ENCODE assay signal across 23 mouse cellular contexts in genomic region chr19:45114772-45115171, GRCm38 (mm10). TPM values are rescaled to one million over a fixed set of nuclear protein-coding genes. Genes with fewer than 3 reads are reported as not detected.
"Had no signal": no experiment of that assay in that cellular context is flagged by ENCODE, and none has a peak within 500 bp of the region (broad histone marks: within the 10 kb centered on the region; RNA-seq: fewer than 3 reads in every experiment).

No protein-coding gene starts in this region.

- H3K27ac ChIP-seq: kidney, postnatal 0 days; layer of hippocampus, adult 2 months; left cerebral cortex, adult 2 months; limb, embryonic 12.5 days; limb, embryonic 15.5 days; liver, embryonic 14.5 days; macrophage; midbrain, embryonic 15.5 days; neural tube, embryonic 13.5 days had no signal

- H3K9ac ChIP-seq: limb, embryonic 12.5 days; limb, embryonic 15.5 days; liver, embryonic 14.5 days; liver, postnatal 0 days; lung, embryonic 14.5 days; midbrain, embryonic 15.5 days; neural tube, embryonic 13.5 days had no signal

- H3K36me3 ChIP-seq: limb, embryonic 12.5 days; limb, embryonic 15.5 days; midbrain, embryonic 15.5 days; neural tube, embryonic 13.5 days had no signal

- H3K4me3 ChIP-seq: layer of hippocampus, adult 2 months; left cerebral cortex, adult 2 months; limb, embryonic 12.5 days; limb, embryonic 15.5 days; midbrain, embryonic 15.5 days; myocyte; neural tube, embryonic 13.5 days had no signal

- ATAC-seq: intestine, postnatal 0 days; lung, postnatal 0 days; midbrain, embryonic 15.5 days had no signal

- DNase-seq: kidney, adult 2 months; kidney, postnatal 25 days; layer of hippocampus, postnatal 36 days; liver, postnatal 0 days; right cerebral cortex, postnatal 25 days; spleen, adult 18-20 months; thymus, postnatal 25 days had no signal

- H3K4me2 ChIP-seq: limb, embryonic 15.5 days; liver, embryonic 11.5 days; lung, embryonic 14.5 days; midbrain, embryonic 15.5 days; neural tube, embryonic 13.5 days had no signal

- H3K9me3 ChIP-seq: limb, embryonic 12.5 days; limb, embryonic 15.5 days; midbrain, embryonic 15.5 days; neural tube, embryonic 13.5 days had no signal

RNA-seq across cellular contexts. Expression of gene Tlx1, which starts 35.7 kb away (rescaled TPM):
- polyA plus RNA-seq: intestine, postnatal 0 days; kidney, adult 2 months; kidney, embryonic 14.5 days; kidney, postnatal 0 days; large intestine, adult 2 months; liver, postnatal 0 days; lung, embryonic 14.5 days; lung, postnatal 0 days; macrophage; midbrain, embryonic 15.5 days; myocyte had no signal
